Mouse (Mus musculus) CH12.LX (cell line): ENCODE data around the gene AU041133. TPM values are rescaled to one million over a fixed set of nuclear protein-coding genes. Genes with fewer than 3 reads are reported as not detected.

ENCODE experiments used
- polyA plus RNA-seq: library from polyadenylated mRNA; unstranded; fragments of >175 nt; gene quantifications from 2 replicates; pipeline ENCODE4 v1.2.1, GENCODE M21; 2012; ENCODE audit warnings: low read depth; ENCODE audit not compliant: insufficient read length
- total RNA-seq, 2 experiments: library from RNA; depleted of rRNA; stranded (reverse); fragments of 300-350 nt in 1 of 2; fragments of >200 nt in 1 of 2; gene quantifications; 2 replicates each; pipeline ENCODE4 v1.2.3; 2012 to 2014

The AU041133 gene
- total and polyA plus RNA-seq, 3 experiments = 1.3 to 5.0 (median 2.8) TPM

Other genes starting within 250 kb of the AU041133 start
- gene Zfp781, start 197.5 kb upstream of the AU041133 start, total RNA-seq (2012; rRNA removed) = 1.8 and 2.0 TPM in 2 replicates
- 4.9 and 5.9 TPM in 2 replicates for gene Zfp781, start 197.5 kb upstream of the AU041133 start, total RNA-seq (2014; rRNA removed)
- gene Zfp781, start 197.5 kb upstream of the AU041133 start, polyA plus RNA-seq = 2.0 and 2.2 TPM in 2 replicates
- 4.3 and 5.2 TPM in 2 replicates for gene Zfp873, start 79.9 kb upstream of the AU041133 start, total RNA-seq (2012; rRNA removed)
- gene Zfp873, start 79.9 kb upstream of the AU041133 start, total RNA-seq (2014; rRNA removed) = 8.1 and 8.8 TPM in 2 replicates
- 2.9 and 3.3 TPM in 2 replicates for gene Zfp873, start 79.9 kb upstream of the AU041133 start, polyA plus RNA-seq
- gene BC024063, start 44.7 kb upstream of the AU041133 start, total RNA-seq (2012; rRNA removed) = 2.8 and 4.1 TPM in 2 replicates
- 9.0 and 9.6 TPM in 2 replicates for gene BC024063, start 44.7 kb upstream of the AU041133 start, total RNA-seq (2014; rRNA removed)
- gene BC024063, start 44.7 kb upstream of the AU041133 start, polyA plus RNA-seq = 2.6 and 3.3 TPM in 2 replicates
- 5.6 and 7.1 TPM in 2 replicates for gene Zfp938, start 113.3 kb downstream of the AU041133 start, total RNA-seq (2012; rRNA removed)
- gene Zfp938, start 113.3 kb downstream of the AU041133 start, total RNA-seq (2014; rRNA removed) = 18.6 and 22.9 TPM in 2 replicates
- gene Zfp938, start 113.3 kb downstream of the AU041133 start, polyA plus RNA-seq = 8.3 and 9.0 TPM in 2 replicates
- gene 4932415D10Rik, start 188.6 kb downstream of the AU041133 start, total RNA-seq (2012; rRNA removed) = under 0.01 TPM in 1 of 2 replicates, not detected in the other
- 0.03 TPM in 1 of 2 replicates, not detected in the other for gene 4932415D10Rik, start 188.6 kb downstream of the AU041133 start, total RNA-seq (2014; rRNA removed)
- 0.08 TPM in 1 of 2 replicates, not detected in the other for gene 4932415D10Rik, start 188.6 kb downstream of the AU041133 start, polyA plus RNA-seq
- 7.6 and 9.2 TPM in 2 replicates for gene Gm4924, start 226.2 kb downstream of the AU041133 start, total RNA-seq (2012; rRNA removed)
- 10.8 and 15.3 TPM in 2 replicates for gene Gm4924, start 226.2 kb downstream of the AU041133 start, total RNA-seq (2014; rRNA removed)
- 4.9 and 5.7 TPM in 2 replicates for gene Gm4924, start 226.2 kb downstream of the AU041133 start, polyA plus RNA-seq